Comparison of ENCODE assay signal across 23 mouse cellular contexts in genomic region chr10:70083241-70083640, GRCm38 (mm10). TPM values are rescaled to one million over a fixed set of nuclear protein-coding genes. Genes with fewer than 3 reads are reported as not detected.
DNase-seq lines count a peak whose midpoint lies in the region; ATAC-seq and TF ChIP-seq lines count a peak whose summit lies in the region.
"Had no signal": no experiment of that assay in that cellular context is flagged by ENCODE, and none has a peak within 500 bp of the region (broad histone marks: within the 10 kb centered on the region; RNA-seq: fewer than 3 reads in every experiment).

No protein-coding gene starts in this region.

- dilution Hi-C loops in CH12.LX (cut with MboI; ENCODE audit: extremely low pct_ligation_motif_present, extremely low pct_unique_long_range_greater_than_20kb, low sequenced_read_pairs): no loop called here

- H3K27me3 ChIP-seq in forebrain, embryonic 11.5 days (ENCODE audit: control insufficient read depth, insufficient read depth, low read length): no peaks in the 10 kb centered on the region
- no peaks in the 10 kb centered on the region for H3K27me3 ChIP-seq in forebrain, embryonic 12.5 days
- H3K27me3 ChIP-seq in CH12.LX (replicated peaks): no peaks in the 10 kb centered on the region
- H3K27me3 ChIP-seq: embryonic facial prominence, embryonic 13.5 days; embryonic facial prominence, embryonic 15.5 days had no signal

- H3K4me2 ChIP-seq in forebrain, embryonic 11.5 days (ENCODE audit: low read depth, low read length, severe bottlenecking): no peak overlapping the region
- no peak overlapping the region for H3K4me2 ChIP-seq in forebrain, embryonic 12.5 days
- peak overlapping the region; percentile 57; the same call in 1 of the 2 replicates for H3K4me2 ChIP-seq in CH12.LX (ENCODE audit: insufficient read depth, low read depth, poor library complexity, severe bottlenecking)
- H3K4me2 ChIP-seq: embryonic facial prominence, embryonic 13.5 days; embryonic facial prominence, embryonic 15.5 days had no signal

- 90% methylated on average over 5 of the region's 5 CpGs for WGBS in forebrain, embryonic 11.5 days
- 91% methylated on average over 5 of the region's 5 CpGs for WGBS in forebrain, embryonic 12.5 days

- in situ Hi-C loops in CH12.LX (cut with MboI; ENCODE audit: low pct_ligation_motif_present, low pct_unique_long_range_greater_than_20kb, low sequenced_read_pairs): no loop called here

- H3K4me1 ChIP-seq in forebrain, embryonic 11.5 days (replicated peaks; ENCODE audit: control insufficient read depth, insufficient read depth, low read length): no peaks in the 10 kb centered on the region
- H3K4me1 ChIP-seq in forebrain, embryonic 12.5 days: peaks cover 9% of the 10 kb centered on the region
- peaks cover 3 to 26% of the 10 kb centered on the region in 2 experiments; a peak in 3 of 4 replicates for H3K4me1 ChIP-seq in CH12.LX (ENCODE audit: control insufficient read depth in 1 of 2, insufficient read depth in 2 of 2)
- H3K4me1 ChIP-seq: embryonic facial prominence, embryonic 13.5 days had no signal

- H3K36me3 ChIP-seq in forebrain, embryonic 11.5 days (ENCODE audit: control insufficient read depth, insufficient read depth, low read length): no peaks in the 10 kb centered on the region
- no peaks in the 10 kb centered on the region for H3K36me3 ChIP-seq in forebrain, embryonic 12.5 days (replicated peaks)
- no peaks in the 10 kb centered on the region for H3K36me3 ChIP-seq in CH12.LX (replicated peaks in 1 of 2; ENCODE audit: control insufficient read depth in 1 of 2, insufficient read depth in 1 of 2, low read length in 1 of 2)
- H3K36me3 ChIP-seq: embryonic facial prominence, embryonic 13.5 days; embryonic facial prominence, embryonic 15.5 days; forebrain, embryonic 10.5 days had no signal

- TF ChIP-seq EP300 in CH12.LX (IDR thresholded peaks at IDR 0.05; ENCODE audit: low read length): peak; percentile 73

- no peak overlapping the region for H3K4me3 ChIP-seq in forebrain, embryonic 11.5 days (ENCODE audit: low read depth, low read length)
- H3K4me3 ChIP-seq in forebrain, embryonic 12.5 days (replicated peaks): no peak overlapping the region
- no peak overlapping the region for H3K4me3 ChIP-seq in CH12.LX (replicated peaks in 1 of 3; ENCODE audit: low read depth in 2 of 3, low read length in 2 of 3, poor library complexity in 1 of 3)
- H3K4me3 ChIP-seq: embryonic facial prominence, embryonic 13.5 days; embryonic facial prominence, embryonic 15.5 days; erythroblast, embryonic 14.5 days; forebrain, embryonic 10.5 days had no signal

- TF ChIP-seq RAD21 in CH12.LX (IDR thresholded peaks at IDR 0.05; ENCODE audit: low read depth, low read length): no peak

- no peak for TF ChIP-seq CTCF in CH12.LX (conservative IDR thresholded peaks at IDR 0.05 in 1 of 2, IDR thresholded peaks at IDR 0.05 in 1 of 2; ENCODE audit: low read depth in 2 of 2, low read length in 2 of 2)

- ATAC-seq in forebrain, embryonic 11.5 days (replicated peaks; ENCODE audit: low FRiP score): no peak
- ATAC-seq in forebrain, embryonic 12.5 days (ENCODE audit: low FRiP score): no peak
- ATAC-seq: CD4-positive, CD25-positive, alpha-beta regulatory T cell, adult 4 months; forebrain, embryonic 14.5 days; forebrain, embryonic 16.5 days had no signal

- H3K9ac ChIP-seq in forebrain, embryonic 11.5 days (ENCODE audit: low read length): no peak overlapping the region
- H3K9ac ChIP-seq in forebrain, embryonic 12.5 days: no peak overlapping the region
- H3K9ac ChIP-seq in CH12.LX (ENCODE audit: insufficient read depth, low read depth): no peak overlapping the region
- H3K9ac ChIP-seq: embryonic facial prominence, embryonic 13.5 days; embryonic facial prominence, embryonic 15.5 days had no signal

- no peak for TF ChIP-seq POLR2A in CH12.LX (IDR thresholded peaks at IDR 0.05; ENCODE audit: low read depth, low read length)

- no peaks in the 10 kb centered on the region for H3K79me2 ChIP-seq in CH12.LX (replicated peaks; ENCODE audit: control insufficient read depth, extremely low read depth, insufficient read depth, poor library complexity, severe bottlenecking)

- H3K9me3 ChIP-seq in forebrain, embryonic 11.5 days (ENCODE audit: control insufficient read depth, low read length): no peaks in the 10 kb centered on the region
- H3K9me3 ChIP-seq in forebrain, embryonic 12.5 days: peaks cover 7% of the 10 kb centered on the region
- H3K9me3 ChIP-seq in CH12.LX (replicated peaks; ENCODE audit: low read length): peaks cover 8% of the 10 kb centered on the region
- H3K9me3 ChIP-seq: embryonic facial prominence, embryonic 15.5 days had no signal

- no peak overlapping the region for H3K27ac ChIP-seq in forebrain, embryonic 11.5 days (ENCODE audit: low read depth, low read length)
- H3K27ac ChIP-seq in forebrain, embryonic 12.5 days: no peak overlapping the region
- H3K27ac ChIP-seq in CH12.LX (ENCODE audit: insufficient read depth, low read depth): no peak overlapping the region
- H3K27ac ChIP-seq: embryonic facial prominence, embryonic 13.5 days; embryonic facial prominence, embryonic 15.5 days; forebrain, embryonic 10.5 days had no signal

- DNase-seq in forebrain, embryonic 11.5 days (ENCODE audit: low spot score): peak; percentile 7
- DNase-seq in thymus, postnatal 10 days (ENCODE audit: low spot score in 2 of 2): peak; percentile 21 to 23
- DNase-seq in thymus, postnatal 25 days: no peak
- DNase-seq in CH12.LX (ENCODE audit: extremely low read depth): peak; percentile 27
- DNase-seq: adrenal gland, adult 2 months; adrenal gland, postnatal 10 days; adrenal gland, postnatal 25 days; B cell, adult 2 months; cerebellum, adult 11 months; cerebellum, adult 18-20 months; cerebellum, adult 8-10 months; cerebellum, adult 9-11 months; cerebellum, postnatal 14 days; cerebellum, postnatal 36 days; embryo, embryonic 11 days had no signal

TF ChIP-seq in CH12.LX, 34 proteins besides CTCF, POLR2A, EP300 and RAD21:
- TF ChIP-seq TCF12 (IDR thresholded peaks at IDR 0.05; ENCODE audit: low read depth, low read length) (peak; percentile 62), BHLHE40 (IDR thresholded peaks at IDR 0.05; ENCODE audit: low read depth, low read length) (peak; percentile 95), MYC (IDR thresholded peaks at IDR 0.05; ENCODE audit: low read depth, low read length) (peak; percentile 83), KAT2A (IDR thresholded peaks at IDR 0.05; ENCODE audit: insufficient replicate concordance, low read length) (no peak), IRF4 (IDR thresholded peaks at IDR 0.05; ENCODE audit: low read depth, low read length) (peak; percentile 78), HCFC1 (IDR thresholded peaks at IDR 0.05; ENCODE audit: low read depth, low read length) (no peak), UBTF (IDR thresholded peaks at IDR 0.05; ENCODE audit: low read depth, low read length) (no peak), NRF1 (IDR thresholded peaks at IDR 0.05; ENCODE audit: low read depth, low read length) (no peak), MAX (IDR thresholded peaks at IDR 0.05; ENCODE audit: low read length) (peak; percentile 92), JUND (conservative IDR thresholded peaks at IDR 0.05; ENCODE audit: low read depth, low read length) (peak; percentile 60), MEF2A (IDR thresholded peaks at IDR 0.05; ENCODE audit: borderline replicate concordance, low read depth, low read length) (peak; percentile 77; the same call in 1 of the 2 replicates), MXI1 (IDR thresholded peaks at IDR 0.05; ENCODE audit: low read depth, low read length) (peak; percentile 44; the same call in 1 of the 2 replicates), USF2 (conservative IDR thresholded peaks at IDR 0.05; ENCODE audit: low read depth, low read length) (no peak), ETS1 (conservative IDR thresholded peaks at IDR 0.05; ENCODE audit: low read depth, low read length) (peak; percentile 69), MAFK (IDR thresholded peaks at IDR 0.05; ENCODE audit: insufficient replicate concordance, low read length) (peak; percentile 61; the same call in 1 of the 2 replicates)
TF ChIP-seq in CH12.LX: peak in this region for 10.

RNA-seq across cellular contexts. Expression of gene Ccdc6, which starts 13.7 kb away (rescaled TPM):
- polyA plus RNA-seq in forebrain, embryonic 11.5 days (2014; fragmentation: Nextera tagmentation; extraction: Ambion mirVana): 17.6 and 19.4 TPM in 2 replicates
- polyA plus RNA-seq in forebrain, embryonic 12.5 days (2016; fragmentation: Nextera tagmentation; extraction: Ambion mirVana): 15.9 TPM in 2 replicates
- total RNA-seq in CH12.LX (2012; rRNA removed): 28.5 and 36.7 TPM in 2 replicates
- 17.1 and 19.7 TPM in 2 replicates for total RNA-seq in CH12.LX (2014; rRNA removed)
- 33.0 and 33.5 TPM in 2 replicates for polyA plus RNA-seq in CH12.LX (2012; ENCODE audit: insufficient read length, low read depth)
